Mouse (Mus musculus): ENCODE measurements around the gene Apba1.

DNA sequence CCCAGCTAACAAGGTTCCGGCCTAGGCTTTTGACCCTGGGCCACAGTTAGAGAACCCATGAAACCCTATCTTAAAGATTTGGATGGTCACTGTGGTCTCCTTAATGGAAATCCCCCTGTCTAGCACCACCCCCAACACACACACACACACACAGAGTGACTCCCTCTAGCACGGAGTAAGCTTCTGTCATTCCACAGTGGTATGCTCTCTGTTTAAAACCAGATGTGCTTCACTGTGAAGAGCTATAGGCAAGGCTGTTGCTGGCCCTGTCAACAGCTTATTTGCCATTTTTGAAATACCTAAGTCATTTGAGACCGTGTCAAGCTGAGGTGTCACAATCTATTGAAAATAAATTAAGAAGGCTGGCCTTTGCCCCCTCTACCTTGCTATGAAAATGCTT lies 136.1 kb downstream of the Apba1 start:
- TF ChIP-seq POLR2A (IDR thresholded peaks at IDR 0.05; ENCODE audit: low read depth, low read length), result no peak
- no peak for TF ChIP-seq CTCF (conservative IDR thresholded peaks at IDR 0.05; ENCODE audit: insufficient read depth, insufficient read length, low read depth, low read length)

Measured in kidney, adult 2 months (tissue).